Mouse (Mus musculus) hindbrain, embryonic 16.5 days (tissue): Measurements from ENCODE around the gene Dhx34. TPM values are rescaled to one million over a fixed set of nuclear protein-coding genes. Genes with fewer than 3 reads are reported as not detected.
A peak's percentile ranks its signal among the peaks of the same experiment; 100 is the strongest.
"Not testable (repeated sequence)": the region's sequence is repeated elsewhere in the genome, so short reads cannot be mapped to it uniquely, and the experiment has no call there.

ENCODE experiments used
- ATAC-seq: fragments of 200-750 bp; cut with Nextera tagmentation; 2 replicates; pipeline ENCODE4 v1.8.0; 2017; ENCODE audit warnings: moderate TSS enrichment, moderate library complexity
- H3K27ac ChIP-seq: fragments of 300-500 bp; sonication (generic); 2 replicates; pipeline ENCODE4 v1.5.1; 2014; ENCODE audit warnings: low read depth, mild to moderate bottlenecking, control low read depth, low read length, moderate library complexity
- H3K27me3 ChIP-seq: fragments of 300-500 bp; sonication (generic); replicated peaks from 2 replicates; pipeline ENCODE4 v1.6.1; 2014; ENCODE audit warnings: low read length; ENCODE audit not compliant: control insufficient read depth, insufficient read depth
- H3K36me3 ChIP-seq: fragments of 300-500 bp; sonication (generic); 2 replicates; pipeline ENCODE4 v1.6.1; 2014; ENCODE audit warnings: mild to moderate bottlenecking, low read length, moderate library complexity, mixed read lengths; ENCODE audit not compliant: control insufficient read depth, insufficient read depth
- H3K4me1 ChIP-seq: fragments of 300-500 bp; sonication (generic); 2 replicates; pipeline ENCODE4 v1.6.1; 2014; ENCODE audit warnings: low read depth, low read length; ENCODE audit not compliant: control insufficient read depth, insufficient read depth
- H3K4me2 ChIP-seq: fragments of 300-500 bp; sonication (generic); 2 replicates; pipeline ENCODE4 v1.6.1; 2014; ENCODE audit warnings: mild to moderate bottlenecking, low read length, control low read depth, moderate library complexity
- H3K4me3 ChIP-seq: fragments of 300-500 bp; sonication (generic); 2 replicates; pipeline ENCODE4 v1.5.1; 2014; ENCODE audit warnings: mild to moderate bottlenecking, low read length, control low read depth, moderate library complexity
- H3K9ac ChIP-seq: fragments of 300-500 bp; sonication (generic); 2 replicates; pipeline ENCODE4 v1.6.1; 2014; ENCODE audit warnings: low read depth, mild to moderate bottlenecking, control low read depth, low read length, moderate library complexity
- H3K9me3 ChIP-seq: fragments of 300-500 bp; sonication (generic); 2 replicates; pipeline ENCODE4 v1.6.1; 2014; ENCODE audit warnings: mild to moderate bottlenecking, low read length, moderate library complexity; ENCODE audit not compliant: control insufficient read depth
- WGBS: fragments of 180-500 bp; shearing (Covaris S2); extraction: QIAGEN DNeasy Blood & Tissue Kit; methylation state at CpG from one replicate; pipeline ENCODE4 v1.1.7; 2014; 5-methylcytosine and 5-hydroxymethylcytosine counted together
- polyA plus RNA-seq: library from polyadenylated mRNA; unstranded; fragments of >200 nt; fragmentation: Nextera tagmentation; extraction: Ambion mirVana; gene quantifications from 2 replicates; pipeline ENCODE4 v1.2.1, GENCODE M21; 2015

The Dhx34 gene
- polyA plus RNA-seq: 9.6 and 13.3 TPM in 2 replicates

DNA sequence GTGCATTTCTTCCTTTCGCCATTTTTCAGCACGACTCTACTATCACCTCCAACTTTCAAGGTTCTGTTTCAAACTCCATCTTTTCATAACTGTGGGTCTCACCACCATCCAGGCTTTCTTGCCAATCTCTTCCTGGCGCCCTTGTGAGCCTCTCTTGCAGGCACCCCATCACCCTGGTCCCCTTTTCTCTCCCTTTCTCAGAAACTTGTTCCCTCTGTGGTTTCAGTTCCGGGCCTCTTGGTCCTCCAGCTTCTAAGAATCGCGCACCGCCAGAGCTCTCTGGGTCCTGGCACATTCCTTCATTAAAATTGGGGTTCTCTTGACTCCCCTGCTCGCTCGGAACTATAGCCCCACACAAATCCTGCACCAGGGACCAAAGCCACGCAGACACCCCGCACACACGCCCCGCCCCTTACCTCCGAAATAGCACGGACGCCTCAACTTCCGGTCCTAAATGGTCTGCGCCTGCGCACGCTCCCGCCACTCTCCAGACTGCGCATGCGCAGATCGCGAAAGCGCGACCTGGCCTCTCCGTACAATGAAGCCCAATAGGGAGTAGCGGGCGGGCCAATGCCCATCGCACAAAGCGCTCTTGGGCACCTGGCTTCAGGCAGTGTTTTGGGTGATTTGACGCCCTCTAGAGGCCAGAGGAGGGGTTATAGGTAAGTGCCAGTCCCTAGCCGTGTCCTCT, at the start of gene Dhx34:
Dhx34 (minus strand) TSS at position 456 of the 691 bp plus-strand sequence.
- Histone ChIP-seq H3K27ac (peak within 1 kb of the TSS; percentile 76), H3K4me3 (peak within 1 kb of the TSS; percentile 69), H3K4me2 (peak within 1 kb of the TSS; percentile 81), H3K4me1 (peaks cover 7% of the 10 kb centered on the region), H3K9ac (peak within 1 kb of the TSS; percentile 78), H3K36me3 (peaks cover 7% of the 10 kb centered on the region; the same call in 1 of the 2 replicates), H3K9me3 (no peaks in the 10 kb centered on the region), H3K27me3 (no peaks in the 10 kb centered on the region)
- WGBS: 1% methylated on average over 34 of the region's 34 CpGs
- peak; percentile 97 for ATAC-seq

DNA sequence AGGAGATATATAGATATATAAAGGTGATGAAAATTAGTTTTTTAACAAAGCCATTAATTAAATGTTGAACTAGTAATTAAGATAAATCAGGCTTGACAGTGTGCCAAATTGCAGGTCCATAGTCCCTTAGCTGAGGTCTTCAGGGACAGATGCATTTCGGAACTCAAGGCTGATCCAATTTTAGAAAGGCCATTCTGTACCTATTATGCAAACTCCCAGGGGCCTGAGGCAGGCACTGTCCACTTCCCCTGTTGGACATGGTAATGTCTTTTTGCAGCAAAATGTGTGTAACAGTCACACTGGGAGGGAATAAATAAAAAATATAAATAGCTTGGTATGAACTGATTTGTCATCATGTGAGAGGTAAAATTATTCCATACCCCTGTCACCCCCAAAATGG, 49.3 kb upstream of the Dhx34 start:
- peak overlapping the region; percentile 10; the same call in 1 of the 2 replicates for H3K9ac ChIP-seq
- no peaks in the 10 kb centered on the region for H3K27me3 ChIP-seq
- no peak overlapping the region; the same call in 1 of the 2 replicates for H3K4me3 ChIP-seq
- H3K9me3 ChIP-seq: no peaks in the 10 kb centered on the region
- 37% methylated on average over 1 of the region's 1 CpGs for WGBS
- peak overlapping the region; percentile 64 for H3K4me2 ChIP-seq
- H3K27ac ChIP-seq: no peak overlapping the region
- H3K36me3 ChIP-seq: peaks cover 8% of the 10 kb centered on the region; the same call in 1 of the 2 replicates
- ATAC-seq: no peak
- H3K4me1 ChIP-seq: peaks cover 31% of the 10 kb centered on the region

- not testable (repeated sequence) for H3K27me3 ChIP-seq
Measured at GRCm38 (mm10) chr7:16266593-16266992, 44.8 kb upstream of the Dhx34 start.

GRCm38 (mm10) chr7:16265856-16266255, 44.0 kb upstream of the Dhx34 start:
- Histone ChIP-seq H3K4me1 (peaks cover 12% of the 10 kb centered on the region), H3K27ac (no peak overlapping the region), H3K9ac (no peak overlapping the region), H3K4me3 (no peak overlapping the region), H3K27me3 (no peaks in the 10 kb centered on the region), H3K36me3 (no peaks in the 10 kb centered on the region), H3K9me3 (0 out of 2 replicates have a peak, but pooled peaks cover 2% of the 10 kb centered on the region), H3K4me2 (no peak overlapping the region)
- WGBS: 86% methylated on average over 11 of the region's 11 CpGs
- no peak for ATAC-seq

More at GRCm38 (mm10) chr7:16266593-16266992, 44.8 kb upstream of the Dhx34 start:
- ATAC-seq, H3K27ac ChIP-seq, H3K4me3 ChIP-seq, H3K9ac ChIP-seq, H3K4me2 ChIP-seq, H3K9me3 ChIP-seq, H3K36me3 ChIP-seq: not testable (repeated sequence)
- peaks cover 19% of the 10 kb centered on the region for H3K4me1 ChIP-seq
- WGBS: 87% methylated on average over 7 of the region's 7 CpGs

- Histone ChIP-seq H3K9ac (no peak overlapping the region), H3K4me1 (no peaks in the 10 kb centered on the region), H3K36me3 (no peaks in the 10 kb centered on the region), H3K27me3 (no peaks in the 10 kb centered on the region), H3K4me2 (no peak overlapping the region), H3K9me3 (0 out of 2 replicates have a peak, but pooled peaks cover 2% of the 10 kb centered on the region), H3K27ac (no peak overlapping the region), H3K4me3 (no peak overlapping the region)
- no peak for ATAC-seq
- WGBS: 82% methylated on average over 5 of the region's 5 CpGs
Measured at GRCm38 (mm10) chr7:16263843-16264242, 42.0 kb upstream of the Dhx34 start.

- Histone ChIP-seq H3K4me2 (no peak overlapping the region), H3K27ac (no peak overlapping the region), H3K4me1 (no peaks in the 10 kb centered on the region), H3K36me3 (no peaks in the 10 kb centered on the region), H3K9me3 (0 out of 2 replicates have a peak, but pooled peaks cover 2% of the 10 kb centered on the region), H3K9ac (no peak overlapping the region), H3K4me3 (no peak overlapping the region), H3K27me3 (no peaks in the 10 kb centered on the region)
- no peak for ATAC-seq
- WGBS: 31% methylated on average over 8 of the region's 8 CpGs
Measured at GRCm38 (mm10) chr7:16263015-16263787, 41.4 kb upstream of the Dhx34 start.

DNA sequence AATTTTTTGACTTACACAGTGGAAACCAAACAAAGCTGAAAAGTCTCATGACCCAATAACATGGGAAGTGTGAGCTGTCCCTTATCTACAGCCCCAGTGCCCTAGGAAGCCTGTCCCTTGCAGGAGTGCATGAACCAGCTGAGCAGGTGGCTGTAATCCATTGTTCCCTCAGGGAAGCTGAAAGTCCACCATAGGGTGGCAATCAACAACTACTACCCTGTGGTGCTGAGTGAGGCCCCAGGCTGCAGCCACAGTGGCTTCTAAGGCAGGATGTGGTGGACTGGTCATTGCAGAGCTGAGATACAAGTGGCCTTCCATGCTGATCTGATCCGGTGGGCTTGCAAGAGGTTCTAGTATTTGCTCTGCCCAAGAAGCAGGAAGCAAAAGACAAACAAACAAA, 39.3 kb upstream of the Dhx34 start:
- Histone ChIP-seq H3K4me3 (no peak overlapping the region), H3K9me3 (0 out of 2 replicates have a peak, but pooled peaks cover 2% of the 10 kb centered on the region), H3K27ac (no peak overlapping the region), H3K27me3 (no peaks in the 10 kb centered on the region), H3K36me3 (no peaks in the 10 kb centered on the region), H3K9ac (no peak overlapping the region), H3K4me2 (no peak overlapping the region), H3K4me1 (no peaks in the 10 kb centered on the region)
- WGBS: 77% methylated on average over 1 of the region's 1 CpGs
- ATAC-seq: no peak

GRCm38 (mm10) chr7:16259110-16259590, 37.3 kb upstream of the Dhx34 start, which contains the start of gene C5ar1:
TSS of gene C5ar1 (minus strand) at chr7:16259540.
- Histone ChIP-seq H3K27ac (no peak within 1 kb of the TSS), H3K36me3 (no peaks in the 10 kb centered on the region), H3K9ac (no peak within 1 kb of the TSS), H3K9me3 (no peaks in the 10 kb centered on the region), H3K4me1 (no peaks in the 10 kb centered on the region), H3K4me3 (no peak within 1 kb of the TSS), H3K27me3 (no peaks in the 10 kb centered on the region), H3K4me2 (no peak within 1 kb of the TSS)
- ATAC-seq: no peak
- 87% methylated on average over 5 of the region's 5 CpGs for WGBS

GRCm38 (mm10) chr7:16257830-16258229, 36.0 kb upstream of the Dhx34 start:
- no peaks in the 10 kb centered on the region for H3K9me3 ChIP-seq
- H3K36me3 ChIP-seq: no peaks in the 10 kb centered on the region
- no peak for ATAC-seq
- no peaks in the 10 kb centered on the region for H3K27me3 ChIP-seq
- 91% methylated on average over 11 of the region's 11 CpGs for WGBS
- no peak overlapping the region for H3K4me3 ChIP-seq
- no peak overlapping the region for H3K27ac ChIP-seq
- no peaks in the 10 kb centered on the region for H3K4me1 ChIP-seq
- H3K9ac ChIP-seq: no peak overlapping the region
- H3K4me2 ChIP-seq: no peak overlapping the region
